Mouse (Mus musculus): ENCODE results near the gene Pigv.

Gene Pigv

GRCm38 (mm10) chr4:133645680-133646079 is 26.8 kb downstream of the Pigv start:
- no peak for DNase-seq (ENCODE audit: low read depth, low spot score)

- DNase-seq (ENCODE audit: low read depth, low spot score), result no peak
These were observed 27.3 kb downstream of the Pigv start for GRCm38 (mm10) chr4:133645195-133645594.

- no peak for DNase-seq (ENCODE audit: low read depth, low spot score)
These were observed 38.4 kb downstream of the Pigv start for GRCm38 (mm10) chr4:133634043-133634410.

DNA sequence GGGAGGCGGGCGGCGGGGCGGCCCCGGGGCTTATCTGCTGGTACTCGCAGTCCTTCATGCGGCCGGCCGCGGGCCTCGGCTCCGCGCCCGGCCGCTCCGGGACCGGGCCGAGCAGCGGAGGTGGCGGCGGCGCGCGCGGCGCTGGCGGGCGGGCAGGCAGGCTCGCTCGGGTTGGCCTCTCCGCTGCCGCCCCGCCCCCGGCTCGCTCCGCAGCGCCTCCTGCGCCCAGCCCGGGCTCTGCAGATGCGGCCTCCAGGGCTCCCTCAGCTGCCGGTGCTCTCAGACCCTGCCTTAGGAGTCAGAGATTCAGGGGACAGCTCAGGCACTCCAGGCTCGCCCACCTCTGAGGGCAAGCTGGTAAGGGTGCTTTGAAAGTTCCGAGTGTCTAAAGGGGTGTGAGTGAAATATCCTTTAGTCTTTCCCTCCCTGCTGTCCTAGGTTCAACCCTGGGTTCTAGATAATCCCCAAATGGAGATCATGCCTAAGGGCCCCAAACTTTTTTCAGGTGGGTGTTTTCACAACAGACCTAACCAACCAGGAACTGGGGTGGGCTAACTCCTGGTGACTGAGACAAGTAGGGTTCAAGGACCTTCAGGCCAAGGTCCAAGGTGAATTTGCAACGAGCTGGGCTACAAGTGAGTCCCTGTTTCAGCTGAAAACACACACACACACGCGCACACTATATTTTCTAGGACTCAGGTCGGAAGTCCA is 39.0 kb downstream of the Pigv start:
- peak; percentile 60 for DNase-seq (ENCODE audit: low read depth, low spot score)

GRCm38 (mm10) chr4:133632483-133633327 is 39.7 kb downstream of the Pigv start:
- no peak for DNase-seq (ENCODE audit: low read depth, low spot score)

- no peak for DNase-seq (ENCODE audit: low read depth, low spot score)
These were observed 40.6 kb downstream of the Pigv start for GRCm38 (mm10) chr4:133631769-133632411.

- no peak for DNase-seq (ENCODE audit: low read depth, low spot score)
These were observed 41.2 kb downstream of the Pigv start for GRCm38 (mm10) chr4:133631071-133631768.

DNA sequence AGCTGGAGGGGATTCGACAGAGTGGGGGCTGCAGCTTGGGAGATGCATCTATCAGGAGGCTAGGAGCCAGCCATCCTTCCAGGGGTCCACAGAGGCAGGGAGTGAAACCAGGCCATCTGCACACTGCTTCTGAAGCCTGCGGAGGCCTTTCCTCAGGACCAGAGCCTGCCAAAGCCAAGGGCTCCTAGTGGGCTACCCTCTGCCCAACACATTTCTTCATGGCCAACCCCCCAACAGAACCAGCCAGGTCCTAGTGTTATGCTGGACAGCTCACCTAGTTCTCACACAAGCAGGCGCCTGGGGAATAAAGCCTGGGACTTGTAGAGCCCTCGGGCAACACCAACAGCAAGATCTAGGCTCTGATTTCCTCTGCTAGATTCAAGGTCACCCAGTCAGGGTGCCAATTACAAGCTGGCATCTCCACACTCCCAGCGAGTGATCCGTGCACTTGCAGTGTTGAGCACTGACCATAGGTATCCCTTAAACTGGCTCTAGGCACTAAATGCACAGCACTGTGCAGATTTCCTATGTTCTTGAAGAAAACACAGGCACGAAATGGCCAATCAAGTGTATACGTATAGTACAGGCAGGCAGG is 42.0 kb downstream of the Pigv start:
- no peak for DNase-seq (ENCODE audit: low read depth, low spot score)

DNA sequence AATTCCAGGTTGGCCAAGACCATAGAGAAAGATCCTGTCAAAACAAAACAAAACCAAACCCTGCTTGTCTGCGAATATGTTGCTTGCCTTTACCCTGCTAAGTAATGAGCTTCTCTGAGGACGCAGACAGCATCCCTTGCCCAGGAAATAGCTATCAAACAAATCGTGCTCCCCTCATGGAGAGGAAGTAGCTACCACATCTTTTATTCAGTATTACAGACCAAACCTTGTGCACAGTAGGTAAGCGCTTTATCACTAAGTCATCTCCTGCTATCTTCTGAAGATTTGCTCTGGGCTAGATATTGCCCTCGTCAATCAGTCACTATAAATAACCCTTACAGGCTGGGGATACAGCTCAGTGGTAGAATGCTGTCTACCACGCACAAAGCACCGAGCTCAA is 43.3 kb downstream of the Pigv start:
- DNase-seq (ENCODE audit: low read depth, low spot score), result no peak

DNA sequence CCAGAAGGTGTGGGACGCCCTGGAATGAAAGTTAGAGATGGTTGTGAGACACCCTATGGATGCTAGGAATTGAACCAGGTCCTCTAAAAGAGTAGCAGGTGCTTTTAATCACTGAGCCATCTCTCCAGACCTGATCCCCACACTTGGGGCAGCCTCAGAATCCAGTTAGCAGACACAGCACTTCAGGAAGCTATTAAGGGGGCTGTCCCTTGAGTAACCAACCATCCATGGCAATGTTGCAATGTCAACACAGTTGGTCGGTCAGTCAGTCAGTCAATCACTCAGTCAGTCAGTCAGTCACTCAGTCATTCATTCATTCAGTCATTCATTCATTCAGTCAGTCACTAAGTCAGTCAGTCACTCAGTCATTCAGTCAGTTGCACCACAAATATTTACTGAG is 43.9 kb downstream of the Pigv start:
- DNase-seq (ENCODE audit: low read depth, low spot score), result no peak

GRCm38 (mm10) chr4:133627039-133627438 is 45.4 kb downstream of the Pigv start:
- DNase-seq (ENCODE audit: low read depth, low spot score), result no peak

DNA sequence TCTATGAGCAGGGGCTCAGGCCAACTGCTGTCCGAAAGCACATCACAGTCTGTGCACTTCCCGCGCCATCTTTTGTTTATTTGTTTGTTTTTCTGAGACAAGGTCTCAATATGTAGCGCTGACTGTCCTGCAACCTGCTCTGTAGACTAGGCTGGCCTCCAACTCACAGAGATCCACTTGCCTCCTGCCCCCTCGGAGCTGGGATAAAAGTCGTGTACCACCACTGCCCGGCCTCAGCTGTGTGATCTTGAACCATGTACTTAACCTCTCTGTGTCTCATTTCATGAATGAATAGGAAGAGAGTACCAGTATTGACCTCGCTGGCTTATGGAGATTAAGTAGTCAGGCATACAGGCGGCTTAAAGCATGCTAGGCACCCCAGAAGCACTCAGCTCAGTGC is 45.8 kb downstream of the Pigv start:
- no peak for DNase-seq (ENCODE audit: low read depth, low spot score)

- DNase-seq (ENCODE audit: low read depth, low spot score), result no peak
These were observed 46.2 kb downstream of the Pigv start for GRCm38 (mm10) chr4:133626221-133626620.

DNA sequence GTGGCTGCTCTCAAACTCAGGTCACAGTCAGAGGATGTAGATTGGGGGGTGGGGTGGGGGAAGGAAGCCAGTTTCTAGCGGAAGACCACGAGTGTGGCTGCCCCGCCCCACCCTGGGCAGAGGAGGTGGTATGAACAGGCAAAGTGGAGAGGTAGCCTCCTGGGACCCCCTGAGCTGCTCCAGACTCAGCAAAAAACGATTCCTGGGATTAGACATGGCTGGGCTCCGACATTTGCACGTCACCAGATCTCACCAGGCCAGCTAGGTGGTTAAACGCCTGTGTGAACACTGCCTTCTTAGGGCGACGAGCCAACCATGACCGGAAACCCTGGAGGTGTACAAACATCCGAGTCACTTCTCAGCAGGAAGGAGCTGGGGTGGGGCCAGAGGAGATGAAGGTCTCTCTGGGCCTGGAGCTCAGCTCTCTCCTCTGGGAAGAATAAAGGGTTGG is 46.8 kb downstream of the Pigv start:
- no peak for DNase-seq (ENCODE audit: low read depth, low spot score)

DNA sequence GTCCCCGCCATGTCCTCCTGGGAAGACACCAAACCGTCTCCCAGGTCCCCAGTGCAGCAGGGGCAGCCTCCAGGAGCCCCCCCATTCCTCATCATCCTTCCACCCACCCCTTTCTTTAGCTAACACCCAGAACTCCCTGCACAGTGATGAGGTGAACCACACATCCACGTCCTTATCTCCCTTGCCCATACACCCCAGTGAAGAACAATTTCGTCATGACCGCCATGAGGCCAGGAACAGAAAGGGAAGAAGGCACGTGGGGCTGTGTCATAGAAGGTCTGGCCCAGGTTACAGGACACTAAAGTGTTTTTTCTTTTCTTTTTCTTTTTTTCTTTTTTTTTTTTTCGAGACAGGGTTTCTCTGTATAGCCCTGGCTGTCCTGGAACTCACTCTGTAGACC is 47.6 kb downstream of the Pigv start:
- DNase-seq (ENCODE audit: low read depth, low spot score), result no peak

- DNase-seq (ENCODE audit: low read depth, low spot score), result no peak
These were observed 50.2 kb downstream of the Pigv start for GRCm38 (mm10) chr4:133622161-133622695.

DNA sequence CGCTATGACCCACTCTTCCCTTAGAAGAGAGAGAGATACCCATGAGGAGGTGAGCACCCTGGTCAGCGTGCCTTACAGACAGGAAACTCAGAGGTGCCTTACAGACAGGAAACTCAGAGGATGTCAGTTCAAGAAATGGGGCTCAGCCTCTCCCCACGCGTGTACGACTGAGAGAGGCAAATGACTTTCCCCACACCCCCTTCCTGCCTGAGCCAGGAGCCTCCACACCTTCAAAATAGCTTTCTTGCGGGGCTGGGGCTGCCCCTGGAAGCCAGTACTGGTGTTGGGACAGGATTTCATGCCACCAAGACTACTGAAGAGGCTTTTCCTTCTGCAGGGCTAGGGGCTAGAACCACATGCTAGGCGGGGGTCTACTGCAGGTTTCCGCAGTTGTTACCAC is 51.8 kb downstream of the Pigv start:
- no peak for DNase-seq (ENCODE audit: low read depth, low spot score)

DNA sequence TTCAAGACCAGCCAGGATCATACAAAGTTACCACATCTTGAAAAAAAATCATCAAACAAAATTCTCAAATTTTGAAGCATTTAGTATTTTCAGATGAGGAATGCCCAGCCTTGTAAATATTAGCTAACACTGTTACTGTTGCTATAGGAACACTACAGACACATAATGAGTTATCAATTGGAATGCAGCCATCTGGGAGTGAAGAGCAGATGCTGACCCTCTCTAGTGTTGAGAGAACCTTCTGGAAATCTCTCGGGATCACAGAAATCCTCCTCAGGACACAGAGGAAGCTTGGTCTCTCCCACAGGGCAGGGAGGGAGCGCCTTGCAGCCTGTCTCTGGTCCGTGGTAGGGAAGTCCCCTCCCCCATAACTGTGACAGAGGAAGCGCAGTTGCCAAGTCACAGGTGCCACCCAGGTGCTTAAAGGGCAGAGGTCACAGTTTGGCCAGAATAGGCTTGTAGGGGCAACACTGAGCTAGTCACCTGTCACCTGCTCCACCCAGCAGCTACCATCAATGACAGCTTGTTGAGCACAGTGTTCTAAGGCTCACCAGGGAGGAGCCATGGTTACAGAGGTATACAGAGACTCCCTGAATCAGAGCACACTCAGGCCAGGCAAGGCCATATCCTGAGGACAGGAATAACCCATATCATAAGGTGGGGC is 52.8 kb downstream of the Pigv start:
- no peak for DNase-seq (ENCODE audit: low read depth, low spot score)

GRCm38 (mm10) chr4:133617936-133618335 is 54.5 kb downstream of the Pigv start:
- DNase-seq (ENCODE audit: low read depth, low spot score), result no peak

DNA sequence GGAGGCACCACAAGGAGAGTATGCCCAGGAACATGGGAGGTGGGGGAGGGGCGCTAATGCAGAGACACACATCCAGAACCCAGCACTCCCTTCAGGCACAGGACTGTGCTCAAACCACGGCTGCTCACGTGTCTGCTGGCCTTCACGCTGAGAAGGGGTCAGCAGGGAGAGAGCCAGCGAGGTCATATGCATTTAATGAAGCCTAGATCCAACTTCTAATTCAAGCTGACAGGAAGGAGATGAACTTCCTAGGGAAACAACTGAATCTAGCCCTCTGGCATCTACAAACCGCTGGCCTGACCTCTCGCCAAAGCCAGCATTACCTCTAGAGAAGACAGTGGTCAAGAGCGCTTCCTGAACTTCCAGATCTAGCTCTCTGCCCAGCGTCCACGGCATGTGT is 57.0 kb downstream of the Pigv start:
- DNase-seq (ENCODE audit: low read depth, low spot score), result no peak

DNA sequence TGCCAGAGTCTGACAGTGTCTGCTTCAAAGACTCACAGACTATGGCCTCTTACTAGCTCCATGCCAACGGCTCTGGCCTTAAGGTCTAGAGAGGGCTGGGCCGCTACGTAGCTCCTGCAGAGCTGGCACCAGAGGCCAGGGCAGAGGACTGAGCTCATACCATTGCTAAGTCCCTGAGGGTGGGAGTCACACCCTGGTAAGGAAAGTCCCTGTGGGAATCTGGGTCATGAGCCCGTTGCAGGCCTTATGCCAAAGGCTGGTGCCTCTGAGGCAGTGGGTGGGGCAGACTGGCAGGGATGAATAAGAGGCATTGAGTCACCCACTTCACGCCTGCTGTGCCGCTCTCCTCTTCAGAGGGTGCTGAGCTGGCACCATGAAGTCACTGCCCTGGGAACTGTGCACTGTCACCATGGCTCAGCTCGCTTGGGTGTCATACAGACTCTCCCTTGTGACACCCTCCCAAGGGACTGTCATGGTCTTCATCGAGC is 58.1 kb downstream of the Pigv start:
- no peak for DNase-seq (ENCODE audit: low read depth, low spot score)

All from retina, adult 2 months (tissue).